Mouse (Mus musculus) duodenum, adult 2 months (tissue): ENCODE results near the gene Pwwp2a. TPM values are rescaled to one million over a fixed set of nuclear protein-coding genes. Genes with fewer than 3 reads are reported as not detected.

Source experiments
- polyA plus RNA-seq: library from polyadenylated mRNA; depleted of rRNA; stranded (reverse); fragments of >200 nt; gene quantifications from 2 replicates; pipeline ENCODE4 v1.2.3, GENCODE M21; 2012; ENCODE audit warnings: low replicate concordance; rRNA removed

Pwwp2a gene
- polyA plus RNA-seq: 4.0 and 10.8 TPM in 2 replicates

DNA sequence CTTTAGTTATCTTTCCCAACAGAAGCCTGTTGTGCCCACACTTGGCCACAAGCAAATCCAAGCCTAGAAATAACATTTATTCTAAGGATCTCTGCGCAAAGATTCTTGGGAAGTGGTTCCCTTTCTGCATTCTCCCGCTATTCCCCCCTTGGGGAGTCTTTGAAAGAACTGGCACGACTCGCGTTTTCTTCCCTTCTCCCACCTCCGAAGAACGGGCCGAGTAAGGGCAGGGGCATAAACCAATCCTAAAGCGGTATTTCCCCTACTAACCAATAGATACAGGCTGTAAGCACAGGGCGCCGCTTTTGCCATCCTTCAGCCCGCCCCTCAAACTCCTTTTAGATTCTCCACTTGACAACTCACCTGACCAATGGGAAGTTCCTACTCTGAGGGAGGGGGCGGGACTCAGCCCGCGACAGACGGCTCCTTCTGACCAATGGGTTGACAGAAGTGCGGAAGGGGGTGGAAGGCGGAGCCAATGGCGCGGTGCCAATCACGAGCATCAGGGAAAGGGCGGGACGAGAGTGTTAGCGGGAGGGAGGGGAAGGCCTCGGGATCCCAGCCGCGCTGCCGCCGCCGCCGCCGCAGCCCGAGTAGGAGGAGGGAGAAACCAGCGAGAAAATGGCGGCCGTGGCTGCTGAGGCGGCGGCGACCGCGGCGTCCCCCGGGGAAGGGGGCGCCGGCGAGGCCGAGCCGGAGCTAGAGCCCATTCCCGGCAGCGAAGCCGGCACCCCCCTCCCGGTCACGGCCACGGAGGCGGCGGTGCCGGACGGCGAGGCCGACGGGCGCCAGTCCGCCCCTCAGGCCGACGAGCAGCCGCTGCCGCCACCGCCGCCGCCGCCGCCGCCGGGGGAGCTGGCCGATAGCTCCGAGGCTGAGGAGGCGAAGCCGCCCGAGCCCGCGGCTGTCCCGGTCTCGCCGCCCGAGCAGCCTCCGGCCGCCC lies at the start of gene Pwwp2a:
TSS of gene Pwwp2a (plus strand) at position 527 of the 943 bp plus-strand sequence.

DNA sequence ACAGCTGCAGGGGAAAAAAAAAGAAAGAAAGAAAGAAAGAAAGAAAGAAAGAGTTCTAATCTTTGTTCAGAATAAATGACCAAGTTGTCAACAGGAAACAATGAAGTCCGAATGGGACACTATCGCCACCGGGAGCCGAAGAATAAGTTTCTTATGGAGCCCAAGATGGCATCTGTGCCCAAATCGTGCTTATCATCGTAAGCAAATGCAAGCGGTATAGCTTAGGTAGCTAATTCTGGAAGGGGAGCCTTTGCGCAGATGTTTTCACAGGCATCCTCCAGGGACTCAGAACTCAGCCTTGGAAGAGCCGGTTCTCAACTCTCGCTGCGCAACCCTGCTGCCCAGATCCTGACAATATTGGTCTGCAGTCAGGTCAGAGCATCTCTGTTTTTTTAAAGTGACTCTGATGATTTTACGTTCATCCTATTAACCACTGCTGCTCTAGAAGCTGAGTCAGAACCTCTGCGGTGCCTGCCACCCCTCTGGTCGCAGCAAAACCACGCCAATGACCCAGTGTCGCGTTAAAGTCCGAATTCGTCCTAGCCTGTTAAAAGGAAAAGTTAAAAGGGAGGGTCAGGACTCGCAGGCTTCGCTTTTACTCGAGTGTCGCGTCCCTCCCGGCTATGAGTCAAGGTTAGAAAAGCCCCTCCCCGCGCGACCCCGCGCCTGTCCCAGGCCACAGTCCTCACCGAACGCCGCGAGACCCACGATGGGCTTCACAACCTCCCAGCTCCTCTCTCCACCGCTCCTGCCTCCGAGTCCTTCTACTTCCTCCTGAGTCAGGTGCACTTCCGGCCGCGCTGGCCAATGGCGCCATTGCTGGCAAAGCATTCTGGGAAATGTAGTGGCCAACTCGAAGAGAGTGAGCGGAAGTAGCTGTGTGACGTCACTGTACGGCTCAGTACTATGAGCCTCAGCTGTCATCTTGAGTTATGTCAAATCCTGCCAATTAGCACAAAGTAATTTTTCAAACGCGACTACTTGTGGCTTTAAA lies 65.7 kb downstream of the Pwwp2a start, which contains the start of gene Ttc1:
TSS of gene Ttc1 (minus strand) at position 776 of the 994 bp plus-strand sequence.

Other genes starting within 250 kb of the Pwwp2a start
- gene Slu7, start 248.3 kb upstream of the Pwwp2a start, polyA plus RNA-seq: 1.2 TPM in 2 replicates
- 4.7 and 4.8 TPM in 2 replicates for gene C1qtnf2, start 207.7 kb upstream of the Pwwp2a start, polyA plus RNA-seq
- gene Ccnjl, start 153.2 kb upstream of the Pwwp2a start, polyA plus RNA-seq: 5.3 and 8.7 TPM in 2 replicates
- 0.60 and 0.81 TPM in 2 replicates for gene 4933415A04Rik, start 95.0 kb upstream of the Pwwp2a start, polyA plus RNA-seq
- not detected in 2 replicates for gene Fabp6, start 80.5 kb upstream of the Pwwp2a start, polyA plus RNA-seq
- 2.3 and 2.8 TPM in 2 replicates for gene Ttc1, start 66.0 kb downstream of the Pwwp2a start, polyA plus RNA-seq
- 0.64 and 1.4 TPM in 2 replicates for gene Adra1b, start 219.2 kb downstream of the Pwwp2a start, polyA plus RNA-seq